In the genomic region with DNA sequence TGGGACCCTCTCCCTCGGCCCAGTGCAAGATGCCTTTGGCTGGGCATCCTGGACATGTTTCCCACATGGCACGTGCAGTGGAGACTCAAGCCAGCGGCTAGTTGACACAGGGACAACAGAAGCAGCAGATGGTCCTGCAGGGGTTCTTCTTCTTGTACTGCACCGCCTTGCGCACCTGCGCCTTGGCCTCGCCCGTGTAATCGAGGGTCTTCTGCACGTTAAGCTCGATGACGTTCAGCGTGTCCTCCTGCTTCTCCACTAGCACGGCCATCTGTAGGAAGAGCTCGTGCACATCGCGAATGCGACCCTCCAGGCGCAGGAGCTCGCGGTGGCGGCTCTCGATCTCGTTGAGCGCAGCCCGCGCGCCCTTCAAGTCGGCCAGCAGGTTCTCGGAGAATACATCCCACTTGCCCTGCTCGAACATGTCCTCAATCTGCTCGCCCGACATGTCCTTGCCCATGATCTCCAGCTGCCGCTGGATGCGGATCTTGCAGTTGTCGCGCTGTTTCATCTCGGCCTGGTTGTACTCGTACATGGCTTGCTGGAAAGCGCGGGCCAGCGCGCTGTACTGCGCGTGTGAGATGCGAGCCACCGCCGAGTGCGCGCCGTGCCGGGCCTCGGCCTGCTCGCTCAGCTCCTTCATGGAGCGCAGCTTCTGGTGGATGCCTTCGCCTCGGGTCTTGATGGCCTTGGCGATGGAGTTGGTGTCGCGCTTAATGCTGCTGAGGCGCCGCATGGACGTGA, we compare ENCODE assay signal across 8 mouse cellular contexts. TPM values are rescaled to one million over a fixed set of nuclear protein-coding genes. Genes with fewer than 3 reads are reported as not detected.
DNase-seq lines count a peak whose midpoint lies in the region; ATAC-seq and TF ChIP-seq lines count a peak whose summit lies in the region.

No protein-coding gene starts in this region.

- H3K4me1 ChIP-seq in kidney, adult 2 months (ENCODE audit: control insufficient read depth, insufficient read depth, low read length), result no peaks in the 10 kb centered on the region
- H3K4me1 ChIP-seq in small intestine, adult 2 months (ENCODE audit: control insufficient read depth, insufficient read depth, insufficient read length, low read length), result peaks cover 12% of the 10 kb centered on the region

- H3K27ac ChIP-seq in kidney, adult 2 months (ENCODE audit: insufficient read depth, low read depth, low read length), result no peak overlapping the region
- no peak overlapping the region for H3K27ac ChIP-seq in small intestine, adult 2 months (ENCODE audit: insufficient read depth, low read depth, low read length)

- peak; percentile 56; the same call in 1 of the 2 replicates for ATAC-seq in common myeloid progenitor, adult 5-6 weeks (replicated peaks; ENCODE audit: low read depth, poor library complexity, severe bottlenecking)
- peak; percentile 74 for ATAC-seq in granulocyte monocyte progenitor cell, adult 5-6 weeks (replicated peaks; ENCODE audit: poor library complexity, severe bottlenecking)
- ATAC-seq in megakaryocyte progenitor cell, adult 5-6 weeks (replicated peaks; ENCODE audit: poor library complexity), result peak; percentile 63

- peak; percentile 7 for DNase-seq in kidney, adult 2 months
- no peak for DNase-seq in kidney, adult 11 months
- peak; percentile 10 to 43 for DNase-seq in layer of hippocampus, adult 18-20 months (ENCODE audit: low spot score in 2 of 2)
- DNase-seq in adrenal gland, postnatal 4 days (ENCODE audit: low spot score in 2 of 2), result no peak

- WGBS in kidney, adult 2 months, result 28% methylated on average over 63 of the region's 63 CpGs
- WGBS in small intestine, adult 2 months, result 25% methylated on average over 63 of the region's 63 CpGs

- H3K36me3 ChIP-seq in kidney, adult 2 months (ENCODE audit: control insufficient read depth, insufficient read depth, low read length), result no peaks in the 10 kb centered on the region
- no peaks in the 10 kb centered on the region for H3K36me3 ChIP-seq in small intestine, adult 2 months (ENCODE audit: control insufficient read depth, insufficient read depth, low read length)

- TF ChIP-seq CTCF in kidney, adult 2 months (conservative IDR thresholded peaks at IDR 0.05; ENCODE audit: insufficient read depth, insufficient read length, low read depth, low read length), result no peak
- TF ChIP-seq CTCF in small intestine, adult 2 months (IDR thresholded peaks at IDR 0.05; ENCODE audit: extremely low read depth, insufficient read length, insufficient replicate concordance, low read depth, low read length), result no peak

- H3K4me3 ChIP-seq in kidney, adult 2 months (ENCODE audit: insufficient read depth, low read depth, low read length), result peak overlapping the region; percentile 9; the same call in 1 of the 2 replicates
- H3K4me3 ChIP-seq in small intestine, adult 2 months (ENCODE audit: low read depth, low read length), result peak overlapping the region; percentile 38

- no peaks in the 10 kb centered on the region for H3K27me3 ChIP-seq in kidney, adult 2 months (replicated peaks; ENCODE audit: control insufficient read depth, insufficient read depth, low read length)
- no peaks in the 10 kb centered on the region for H3K27me3 ChIP-seq in small intestine, adult 2 months (ENCODE audit: control insufficient read depth, insufficient read depth, low read length)

- no peak for TF ChIP-seq POLR2A in kidney, adult 2 months (IDR thresholded peaks at IDR 0.05; ENCODE audit: low read depth, low read length)
- TF ChIP-seq POLR2A in small intestine, adult 2 months (IDR thresholded peaks at IDR 0.05; ENCODE audit: low read depth, low read length), result no peak

RNA-seq across cellular contexts. Expression of a gene that starts 22.9 kb away (rescaled TPM):
- 1.4 and 1.5 TPM in 2 replicates for polyA plus RNA-seq in kidney, adult 2 months (2012; rRNA removed)
- 8.2 and 9.4 TPM in 2 replicates for total RNA-seq in common myeloid progenitor, adult 5-6 weeks (2017)
- 7.4 and 9.1 TPM in 2 replicates for total RNA-seq in granulocyte monocyte progenitor cell, adult 5-6 weeks (2014; fragmentation: Nextera tagmentation)
- 5.9 and 8.7 TPM in 2 replicates for total RNA-seq in granulocyte monocyte progenitor cell, adult 5-6 weeks (2017)
- under 1 TPM; 0.13 to 0.37 TPM for total RNA-seq in layer of hippocampus, adult 18-20 months (2021)
- total RNA-seq in megakaryocyte progenitor cell, adult 5-6 weeks (2015), result 5.1 and 7.6 TPM in 2 replicates
- total RNA-seq in megakaryocyte progenitor cell, adult 5-6 weeks (2017), result 5.7 and 6.8 TPM in 2 replicates
- 1.6 and 3.3 TPM in 2 replicates for polyA plus RNA-seq in small intestine, adult 2 months (2012; rRNA removed)
- 1 to 10 TPM; 8.4 to 9.7 TPM for total RNA-seq in adrenal gland, postnatal 4 days (2021)

Comparison
In these comparisons a context has a peak if more than half of its experiments do, and no peak if none do; other contexts are left out.
1. DNase-seq: peak in kidney, adult 2 months (single experiment) and layer of hippocampus, adult 18-20 months (2 of 2); none in kidney, adult 11 months (single experiment) and adrenal gland, postnatal 4 days (0 of 2).
2. Peak in every context shown above with its lines, with median percentiles within 50 percentile points of each other: ATAC-seq.